Mouse (Mus musculus): ENCODE measurements at regions not wholly inside any gene's neighbourhood (a gene's known extent, or its start where the extent isn't known, plus 50 kb on each side); places are given as distances from the start of the nearest gene placed in this dataset.
A peak's percentile ranks its signal among the peaks of the same experiment; 100 is the strongest.

GRCm38 (mm10) chr6:51698244-51698643 is 174.5 kb downstream of the Snx10 start:
- DNase-seq: no peak
- intact Hi-C loops (cut with DNase I): no loop called here

DNA sequence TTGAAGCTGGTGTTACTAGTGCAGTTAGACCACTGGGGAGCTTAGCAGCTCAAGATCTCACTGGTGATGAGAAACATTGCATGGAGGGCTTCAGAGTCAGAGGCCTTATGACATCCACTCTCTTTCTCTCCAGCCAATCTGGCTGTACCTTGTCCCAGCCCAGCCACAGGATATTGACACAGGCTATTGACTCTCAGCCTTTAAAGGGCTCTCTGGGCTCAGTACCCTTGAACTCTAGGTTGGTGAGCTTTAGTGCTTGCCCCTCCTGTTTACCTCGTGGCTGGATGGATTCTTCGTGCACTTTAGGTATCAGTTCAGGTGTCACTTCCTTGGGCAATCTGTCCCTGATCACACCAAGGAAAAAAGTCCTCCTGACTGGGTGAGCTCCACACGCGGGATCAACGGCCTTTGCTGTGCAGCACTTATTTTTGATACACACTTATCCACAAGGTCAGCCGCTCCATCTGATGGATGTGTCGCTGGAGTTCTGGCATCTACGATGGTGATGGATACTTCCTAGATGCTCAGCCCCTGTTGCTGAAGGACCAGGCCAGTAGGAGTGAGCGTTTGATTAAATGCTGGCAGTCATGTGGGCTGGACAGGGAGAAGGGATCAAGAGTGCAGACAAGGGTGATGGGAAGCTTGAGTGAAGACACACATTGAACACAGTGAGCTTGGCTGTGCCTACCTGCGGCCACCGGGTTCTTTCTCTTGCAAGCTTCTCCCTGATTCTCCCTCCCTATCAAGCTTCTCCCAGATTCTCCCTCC is 177.7 kb downstream of the Snx10 start:
- intact Hi-C loops (cut with DNase I): no loop called here
- DNase-seq: no peak

DNA sequence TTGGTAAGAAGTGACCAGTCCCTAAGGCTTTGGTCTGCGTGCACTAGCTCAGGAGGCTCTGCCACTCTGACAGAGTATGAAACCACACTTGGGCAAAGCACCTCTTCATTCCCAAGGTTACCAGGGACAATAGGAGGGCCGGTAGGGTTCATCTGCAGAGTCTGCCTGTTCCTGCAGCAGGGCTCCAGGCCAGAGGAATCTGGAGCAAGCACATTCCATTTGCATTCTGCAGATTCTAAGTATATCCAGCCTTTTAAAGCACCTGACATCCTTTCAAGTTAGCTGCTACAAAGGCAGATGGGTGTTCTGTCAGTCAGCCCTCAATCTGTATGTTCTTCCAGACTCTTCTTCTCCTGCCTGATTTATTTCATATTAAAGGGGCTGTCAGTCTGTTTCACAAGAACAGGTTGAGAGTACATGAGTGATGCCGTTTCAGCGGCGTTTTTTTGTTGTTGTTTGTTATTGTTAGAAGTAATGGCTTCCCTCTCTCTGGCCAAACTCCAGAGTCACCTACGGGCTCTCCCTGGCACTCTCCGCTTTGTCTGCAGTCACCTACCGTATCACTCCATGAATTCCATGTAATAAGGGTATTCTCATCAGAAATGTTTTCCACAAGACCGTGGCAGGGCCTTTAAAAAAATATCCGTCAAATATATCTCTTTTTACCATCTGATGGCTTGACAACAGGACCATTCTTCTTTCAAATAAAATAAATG is 178.9 kb downstream of the Snx10 start:
- DNase-seq: peak; percentile 57 to 59
- intact Hi-C loops (cut with DNase I): no loop called here

GRCm38 (mm10) chr6:51708011-51708410 is 184.3 kb downstream of the Snx10 start:
- intact Hi-C loops (cut with DNase I): no loop called here
- DNase-seq: no peak

DNA sequence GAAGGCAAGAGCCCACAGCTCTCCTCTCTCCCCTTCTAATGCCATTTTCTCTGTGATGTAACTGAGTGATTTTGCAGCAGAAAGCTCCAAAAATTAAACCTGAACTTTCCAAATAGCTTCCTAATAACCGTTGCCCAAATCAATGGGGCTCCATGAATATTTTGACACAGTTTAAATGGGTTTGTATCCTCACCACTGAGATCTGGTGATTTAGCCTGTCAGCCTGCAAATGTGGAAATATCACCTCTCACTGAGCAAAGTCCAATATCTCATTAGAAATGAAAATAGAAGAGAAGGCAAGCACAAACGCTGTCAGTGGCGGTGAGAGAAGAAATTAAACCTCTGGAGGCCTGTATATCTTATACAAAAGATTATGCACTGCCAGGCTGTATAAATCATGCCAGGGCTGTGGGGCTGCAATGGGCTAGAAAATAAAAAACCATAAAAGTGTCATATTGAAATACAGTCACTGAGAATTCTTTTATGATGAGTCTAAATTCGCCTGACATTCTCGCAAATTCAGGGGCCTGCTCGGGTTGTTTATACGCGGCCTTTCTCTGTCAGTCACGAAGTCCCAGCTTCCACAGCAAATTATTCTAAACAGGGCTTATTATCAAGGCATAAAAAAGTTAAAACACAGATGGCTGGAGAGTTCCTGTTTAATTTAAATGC is 185.1 kb downstream of the Snx10 start:
- intact Hi-C loops (cut with DNase I): no loop called here
- DNase-seq: no peak

GRCm38 (mm10) chr6:51709340-51710067 is 185.8 kb downstream of the Snx10 start:
- intact Hi-C loops (cut with DNase I): no loop called here
- DNase-seq: no peak

- intact Hi-C loops (cut with DNase I): no loop called here
- no peak for DNase-seq
Measured at GRCm38 (mm10) chr6:51710153-51710552, 186.5 kb downstream of the Snx10 start.

GRCm38 (mm10) chr6:51710926-51711615 is 187.4 kb downstream of the Snx10 start:
- peak in 1 of 2 experiments; percentile 24 for DNase-seq

GRCm38 (mm10) chr6:51711616-51711970 is 187.9 kb downstream of the Snx10 start:
- intact Hi-C loops (cut with DNase I): no loop called here

More at GRCm38 (mm10) chr6:51710926-51711615, 187.4 kb downstream of the Snx10 start:
- intact Hi-C loops (cut with DNase I): no loop called here

DNA sequence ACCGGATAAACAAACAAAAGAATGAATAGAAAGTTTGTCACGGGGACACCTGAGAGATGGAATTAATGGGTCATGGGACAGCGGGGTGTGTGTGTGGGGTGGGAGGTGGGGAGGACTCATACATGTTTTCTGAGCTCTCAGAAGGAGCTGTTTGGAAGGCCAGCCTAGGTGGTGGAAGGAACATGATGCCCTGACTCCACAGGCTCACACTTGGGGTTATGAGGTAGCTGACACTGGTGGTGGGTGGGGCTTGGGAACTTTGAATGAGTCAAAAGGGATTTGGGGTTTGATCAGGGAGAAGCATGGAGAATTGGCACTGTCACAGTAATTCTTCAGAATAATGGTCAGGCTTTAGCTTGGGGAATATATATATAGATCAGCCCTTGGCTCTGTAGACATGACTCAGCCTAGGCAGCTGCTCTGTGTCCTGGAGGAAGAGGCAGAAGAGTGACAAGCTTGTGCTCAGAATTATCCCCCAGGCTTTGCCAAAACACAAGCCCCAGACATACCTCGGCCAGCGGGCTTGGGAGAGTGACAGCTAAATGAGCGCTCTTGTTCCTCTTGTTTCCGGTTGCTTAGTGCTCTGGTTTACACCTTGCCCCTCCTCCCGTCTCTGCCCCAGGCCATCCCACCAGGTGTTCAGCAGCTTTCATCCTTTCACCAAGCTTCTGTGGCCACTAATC is 191.6 kb downstream of the Snx10 start:
- intact Hi-C loops (cut with DNase I): no loop called here
- no peak for DNase-seq

More at GRCm38 (mm10) chr6:51711616-51711970, 187.9 kb downstream of the Snx10 start:
- DNase-seq: no peak

DNA sequence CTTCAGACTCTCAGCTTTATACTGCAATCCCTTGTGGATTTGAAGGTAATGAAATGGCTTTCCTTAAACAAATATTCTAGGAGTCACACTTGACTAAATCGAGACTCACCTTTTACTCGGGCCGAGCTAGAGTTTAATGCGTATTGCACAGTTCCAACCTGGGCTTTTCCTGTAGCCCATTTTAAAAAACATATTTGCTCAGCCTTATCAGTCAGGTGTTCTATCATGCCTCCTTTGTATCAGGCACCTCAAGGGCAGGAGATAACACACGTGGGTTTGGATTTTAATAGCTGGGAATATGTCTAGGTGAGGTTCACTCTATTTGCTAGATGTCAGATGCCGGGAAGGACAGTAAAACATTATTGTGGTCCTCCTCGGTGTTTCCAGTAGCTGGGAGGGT is 193.7 kb downstream of the Snx10 start:
- DNase-seq: no peak

DNA sequence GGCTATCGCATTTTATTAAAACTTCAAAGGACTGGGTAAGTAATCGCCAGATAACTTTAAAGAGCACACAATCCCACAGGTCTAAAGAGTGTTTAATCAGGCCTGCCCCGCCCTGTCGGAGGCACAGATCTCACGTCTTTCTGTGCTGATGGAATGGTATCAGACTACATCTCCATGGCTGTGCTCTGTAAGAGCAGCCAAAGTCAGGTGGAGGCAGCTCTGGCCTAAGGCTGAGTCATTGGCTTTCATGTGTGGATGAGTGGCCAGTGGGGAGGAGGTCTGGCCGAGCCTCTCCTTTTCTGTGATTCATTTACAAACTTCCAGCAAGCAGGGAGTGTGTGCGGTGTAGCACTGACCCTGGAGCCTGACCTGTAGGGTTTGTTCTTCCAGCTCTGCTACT is 197.0 kb downstream of the Snx10 start:
- intact Hi-C loops (cut with DNase I): no loop called here
- DNase-seq: no peak

More for the DNA sequence above, 193.7 kb downstream of the Snx10 start:
- intact Hi-C loops (cut with DNase I): no loop called here

DNA sequence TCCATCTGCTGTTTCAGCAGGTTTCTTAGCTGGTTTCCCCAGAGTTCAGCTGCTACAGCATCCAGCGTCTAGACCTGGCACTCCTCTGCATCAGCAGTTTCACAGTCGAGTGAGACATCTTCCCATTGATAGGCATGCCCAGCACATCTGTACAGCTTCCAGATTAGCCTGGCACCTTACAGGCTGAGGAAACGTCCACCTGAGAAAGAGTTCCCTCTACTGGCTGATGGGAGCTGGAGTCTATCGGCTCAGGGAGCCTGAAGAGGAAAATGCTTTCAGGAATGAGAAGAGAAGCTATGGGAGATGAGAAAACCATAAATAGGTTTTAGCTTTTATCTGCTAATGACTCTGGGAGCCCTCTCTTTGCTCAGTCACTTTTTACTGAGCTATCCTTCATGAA is 199.4 kb downstream of the Snx10 start:
- DNase-seq: peak in 1 of 2 experiments; percentile 26
- intact Hi-C loops (cut with DNase I): loop anchor here (1.0 to 2.0 kb wide), 2 partner anchors 111 to 130 kb away; no protein-coding TSS in a partner anchor

DNA sequence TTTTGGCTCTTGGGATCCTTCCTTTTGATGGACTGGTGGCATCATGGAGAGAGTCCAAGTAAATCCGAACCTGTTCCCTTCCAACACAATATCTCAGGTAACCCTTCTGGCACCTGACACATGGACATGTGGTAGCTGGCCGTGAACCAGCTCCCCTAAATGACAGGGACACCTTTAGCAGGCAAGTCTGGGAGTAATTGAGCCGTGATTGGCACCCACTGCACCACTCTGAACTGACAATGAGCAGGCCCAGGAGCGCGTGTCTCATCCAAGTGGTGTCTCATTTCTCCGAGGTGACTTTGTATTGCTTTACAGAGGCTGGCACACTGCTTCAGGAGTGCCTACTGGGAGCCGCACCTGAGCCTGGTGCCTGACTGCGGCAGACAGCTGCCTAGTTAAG is 203.5 kb downstream of the Snx10 start:
- intact Hi-C loops (cut with DNase I): no loop called here
- no peak for DNase-seq

DNA sequence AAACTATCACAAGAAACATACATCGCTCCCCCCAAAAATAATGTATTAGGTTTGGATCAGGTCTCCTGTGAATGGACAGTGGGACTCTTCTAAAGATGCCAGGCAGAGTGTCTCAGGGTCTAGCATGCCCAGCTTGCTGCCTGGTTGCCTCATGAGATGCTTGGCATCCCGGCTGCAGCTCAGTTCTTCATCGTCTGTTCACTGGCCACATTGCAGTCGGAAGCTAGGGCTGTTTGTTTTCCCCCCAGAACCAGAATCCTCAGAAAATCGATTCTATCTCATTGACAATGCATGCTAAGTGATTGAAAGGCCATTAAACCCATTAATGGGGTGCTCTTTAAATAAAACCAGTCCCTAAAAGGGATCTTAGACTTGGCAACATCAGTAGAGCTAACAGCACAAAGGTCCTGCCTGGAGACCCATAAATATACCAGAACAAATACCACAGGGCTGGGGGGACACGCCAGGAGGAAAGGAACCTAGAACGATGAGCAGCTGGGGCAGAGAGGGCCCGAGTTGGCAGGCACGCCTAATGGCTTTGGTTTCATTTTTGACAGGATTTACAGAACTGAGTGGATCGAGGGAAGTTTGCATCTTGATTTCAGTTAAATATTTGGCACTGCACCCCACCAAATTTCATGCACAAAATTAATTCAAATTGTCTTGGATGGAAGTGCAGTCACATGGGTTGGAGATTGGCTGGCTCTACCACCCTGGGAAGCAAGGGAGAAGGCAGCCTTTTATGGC is 205.3 kb downstream of the Snx10 start:
- intact Hi-C loops (cut with DNase I): no loop called here

GRCm38 (mm10) chr6:51730564-51731351 is 207.1 kb downstream of the Snx10 start:
- no peak for DNase-seq
- intact Hi-C loops (cut with DNase I): no loop called here

More for the DNA sequence above, 205.3 kb downstream of the Snx10 start:
- no peak for DNase-seq

DNA sequence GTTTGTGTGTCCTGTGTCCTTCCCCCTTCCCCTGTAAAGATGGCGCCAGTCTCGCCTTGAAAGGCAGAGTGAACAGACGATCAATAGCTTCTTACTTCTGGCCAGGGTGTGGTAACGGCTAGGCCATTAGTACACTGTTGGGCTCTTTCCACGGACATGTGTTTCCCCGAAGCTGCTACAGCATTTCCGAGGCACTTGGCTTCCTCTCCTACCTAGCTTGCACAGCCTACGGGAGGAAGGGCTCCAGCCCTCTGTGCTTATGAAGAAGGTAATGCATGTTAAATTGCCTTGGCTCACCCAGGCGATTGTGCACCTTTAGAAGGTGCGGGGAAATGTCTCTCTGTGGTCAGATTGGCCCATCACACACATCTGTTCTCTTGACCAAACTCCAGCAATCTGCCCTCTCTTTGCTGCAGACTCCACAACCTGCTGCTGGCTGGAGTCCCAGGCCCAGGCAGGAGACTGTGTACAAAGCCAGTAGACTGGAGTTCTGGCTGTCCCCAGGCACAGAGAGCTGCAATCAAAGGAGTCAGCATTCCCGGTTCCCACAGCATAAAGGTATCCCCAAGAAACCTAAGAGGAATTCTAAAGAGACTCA is 208.7 kb downstream of the Snx10 start:
- DNase-seq: peak in 1 of 2 experiments; percentile 22
- intact Hi-C loops (cut with DNase I): no loop called here

DNA sequence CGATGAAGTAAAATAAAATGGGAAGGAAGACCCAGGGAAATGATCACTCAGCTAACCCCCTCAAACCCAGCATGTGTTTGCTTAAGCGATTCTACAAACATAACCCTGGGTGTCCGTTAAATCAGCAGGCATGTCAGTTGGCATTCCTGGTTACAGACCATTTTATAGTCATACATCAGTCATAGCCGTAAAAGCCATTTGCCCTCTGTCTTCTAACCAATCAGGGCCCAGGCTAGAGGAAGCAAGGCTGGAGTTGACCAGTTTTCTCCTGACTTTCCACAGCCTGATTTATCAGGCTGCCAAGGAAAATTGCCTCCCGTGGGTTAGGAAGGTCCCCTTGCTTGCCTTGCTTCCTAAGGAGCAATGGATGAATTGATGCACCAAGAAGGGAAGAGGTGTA is 212.3 kb downstream of the Snx10 start:
- DNase-seq: no peak
- intact Hi-C loops (cut with DNase I): no loop called here
